Mouse (Mus musculus): Measurements from ENCODE around the gene Pdzd4. TPM values are rescaled to one million over a fixed set of nuclear protein-coding genes. Genes with fewer than 3 reads are reported as not detected.

The Pdzd4 gene
- polyA plus RNA-seq, 1 experiment from 2014 or later, result 1.2 TPM

Other genes with a start within 250 kb of the Pdzd4 start
- gene Dusp9, start 185.6 kb downstream of the Pdzd4 start, polyA plus RNA-seq (2014; fragmentation: Nextera tagmentation; extraction: Ambion mirVana), result 4.6 and 4.9 TPM in 2 replicates
- 17.9 and 20.6 TPM in 2 replicates for gene Pnck, start 164.9 kb downstream of the Pdzd4 start, polyA plus RNA-seq (2014; fragmentation: Nextera tagmentation; extraction: Ambion mirVana)
- gene Slc6a8, start 151.8 kb downstream of the Pdzd4 start, polyA plus RNA-seq (2014; fragmentation: Nextera tagmentation; extraction: Ambion mirVana), result 9.1 and 10.8 TPM in 2 replicates
- gene Bcap31, start 108.8 kb downstream of the Pdzd4 start, polyA plus RNA-seq (2014; fragmentation: Nextera tagmentation; extraction: Ambion mirVana), result 230 and 236 TPM in 2 replicates
- gene Abcd1, start 108.4 kb downstream of the Pdzd4 start, polyA plus RNA-seq (2014; fragmentation: Nextera tagmentation; extraction: Ambion mirVana), result 15.7 and 16.8 TPM in 2 replicates
- gene Plxnb3, start 67.9 kb downstream of the Pdzd4 start, polyA plus RNA-seq (2014; fragmentation: Nextera tagmentation; extraction: Ambion mirVana), result 0.23 and 0.27 TPM in 2 replicates
- 1.7 and 1.8 TPM in 2 replicates for gene Srpk3, start 50.6 kb downstream of the Pdzd4 start, polyA plus RNA-seq (2014; fragmentation: Nextera tagmentation; extraction: Ambion mirVana)
- 241 and 248 TPM in 2 replicates for gene Idh3g, start 38.1 kb downstream of the Pdzd4 start, polyA plus RNA-seq (2014; fragmentation: Nextera tagmentation; extraction: Ambion mirVana)
- 229 and 263 TPM in 2 replicates for gene Ssr4, start 37.9 kb downstream of the Pdzd4 start, polyA plus RNA-seq (2014; fragmentation: Nextera tagmentation; extraction: Ambion mirVana)
- 0.12 TPM in 1 of 2 replicates, not detected in the other for gene Avpr2, start 67.1 kb upstream of the Pdzd4 start, polyA plus RNA-seq (2014; fragmentation: Nextera tagmentation; extraction: Ambion mirVana)
- 15.1 and 18.0 TPM in 2 replicates for gene L1cam, start 71.1 kb upstream of the Pdzd4 start, polyA plus RNA-seq (2014; fragmentation: Nextera tagmentation; extraction: Ambion mirVana)
- gene Arhgap4, start 96.9 kb upstream of the Pdzd4 start, polyA plus RNA-seq (2014; fragmentation: Nextera tagmentation; extraction: Ambion mirVana), result 4.1 and 4.3 TPM in 2 replicates
- 155 and 169 TPM in 2 replicates for gene Naa10, start 97.0 kb upstream of the Pdzd4 start, polyA plus RNA-seq (2014; fragmentation: Nextera tagmentation; extraction: Ambion mirVana)
- gene Renbp, start 105.9 kb upstream of the Pdzd4 start, polyA plus RNA-seq (2014; fragmentation: Nextera tagmentation; extraction: Ambion mirVana), result 59.3 and 63.8 TPM in 2 replicates
- 66.5 and 74.8 TPM in 2 replicates for gene Hcfc1, start 141.4 kb upstream of the Pdzd4 start, polyA plus RNA-seq (2014; fragmentation: Nextera tagmentation; extraction: Ambion mirVana)
- 50.8 and 55.8 TPM in 2 replicates for gene Irak1, start 198.9 kb upstream of the Pdzd4 start, polyA plus RNA-seq (2014; fragmentation: Nextera tagmentation; extraction: Ambion mirVana)

Measured in intestine, embryonic 14.5 days (tissue).